In genomic region chr9:90828701-90829100, GRCm38 (mm10) we compare ENCODE assay signal across 16 mouse cellular contexts.
DNase-seq lines count a peak whose midpoint lies in the region; ATAC-seq lines count a peak whose summit lies in the region.
"Had no signal": no experiment of that assay in that cellular context is flagged by ENCODE, and none has a peak within 500 bp of the region (broad histone marks: within the 10 kb centered on the region; RNA-seq: fewer than 3 reads in every experiment).

No protein-coding gene starts in this region.

- H3K4me1 ChIP-seq in neural tube, embryonic 15.5 days = no peaks in the 10 kb centered on the region
- H3K4me1 ChIP-seq: embryonic facial prominence, embryonic 15.5 days; heart, embryonic 10.5 days; intestine, embryonic 15.5 days; lung, embryonic 15.5 days had no signal

- no peak overlapping the region for H3K27ac ChIP-seq in neural tube, embryonic 15.5 days (replicated peaks)
- H3K27ac ChIP-seq: embryonic facial prominence, embryonic 15.5 days; heart, embryonic 10.5 days; intestine, embryonic 15.5 days; lung, embryonic 15.5 days had no signal

- H3K27me3 ChIP-seq in neural tube, embryonic 15.5 days (replicated peaks) = no peaks in the 10 kb centered on the region
- H3K27me3 ChIP-seq: embryonic facial prominence, embryonic 15.5 days; intestine, embryonic 15.5 days; lung, embryonic 15.5 days had no signal

- H3K9me3 ChIP-seq in neural tube, embryonic 15.5 days (replicated peaks) = no peaks in the 10 kb centered on the region
- H3K9me3 ChIP-seq: embryonic facial prominence, embryonic 15.5 days; heart, embryonic 10.5 days; intestine, embryonic 15.5 days; lung, embryonic 15.5 days had no signal

- no peak for ATAC-seq in neural tube, embryonic 15.5 days (ENCODE audit: low FRiP score)
- ATAC-seq: intestine, embryonic 15.5 days had no signal

- DNase-seq in embryo, embryonic 10 days (ENCODE audit: low spot score) = peak; percentile 8
- DNase-seq in embryo, embryonic 11 days = no peak
- DNase-seq in retina, postnatal 1 day = peak; percentile 3
- no peak for DNase-seq in retina, embryonic 14.5 days (ENCODE audit: low spot score)
- peak; percentile 42 to 59 for DNase-seq in cerebellum, postnatal 36 days
- DNase-seq in kidney, adult 8-10 months = no peak
- no peak for DNase-seq in layer of hippocampus, postnatal 36 days
- DNase-seq: gastrocnemius, postnatal 25 days; kidney, postnatal 14 days; layer of hippocampus, adult 9-11 months had no signal

- H3K9ac ChIP-seq in neural tube, embryonic 15.5 days (replicated peaks) = no peak overlapping the region
- H3K9ac ChIP-seq: embryonic facial prominence, embryonic 15.5 days; intestine, embryonic 15.5 days; lung, embryonic 15.5 days had no signal

- no peak overlapping the region for H3K4me3 ChIP-seq in neural tube, embryonic 15.5 days (replicated peaks)
- H3K4me3 ChIP-seq: embryonic facial prominence, embryonic 15.5 days; heart, embryonic 10.5 days; intestine, embryonic 15.5 days; lung, embryonic 15.5 days had no signal

- peak overlapping the region; percentile 4; the same call in 1 of the 2 replicates for H3K4me2 ChIP-seq in neural tube, embryonic 15.5 days
- H3K4me2 ChIP-seq: embryonic facial prominence, embryonic 15.5 days; intestine, embryonic 15.5 days; liver, embryonic 11.5 days; lung, embryonic 15.5 days had no signal

- no peaks in the 10 kb centered on the region for H3K36me3 ChIP-seq in neural tube, embryonic 15.5 days
- H3K36me3 ChIP-seq: embryonic facial prominence, embryonic 15.5 days; heart, embryonic 10.5 days; intestine, embryonic 15.5 days; lung, embryonic 15.5 days had no signal

- 24% methylated on average over 5 of the region's 5 CpGs for WGBS in neural tube, embryonic 15.5 days

Comparison
In these comparisons a context has a peak if more than half of its experiments do, and no peak if none do; other contexts are left out.
1. DNase-seq: peak in embryo, embryonic 10 days (single experiment), retina, postnatal 1 day (single experiment) and cerebellum, postnatal 36 days (2 of 2); none in embryo, embryonic 11 days (single experiment), retina, embryonic 14.5 days (single experiment), kidney, adult 8-10 months (0 of 2) and layer of hippocampus, postnatal 36 days (0 of 2).